Mouse (Mus musculus) bone marrow, adult 2 months (tissue): ENCODE data around the gene G3bp2. TPM values are rescaled to one million over a fixed set of nuclear protein-coding genes. Genes with fewer than 3 reads are reported as not detected.

Source experiments
- H3K27ac ChIP-seq: fragments of 200-500 bp; 2 replicates; pipeline ENCODE4 v1.5.1; 2012; ENCODE audit warnings: low read depth, mild to moderate bottlenecking, control low read depth, inconsistent platforms, low read length; ENCODE audit not compliant: control insufficient read depth, poor library complexity, insufficient read depth
- H3K4me1 ChIP-seq: fragments of 200-500 bp; 2 replicates; pipeline ENCODE4 v1.6.1; 2011; ENCODE audit warnings: low read length; ENCODE audit not compliant: control insufficient read depth, insufficient read depth
- H3K4me3 ChIP-seq: fragments of 200-500 bp; replicated peaks from 2 replicates; pipeline ENCODE3; 2011; ENCODE audit warnings: mild to moderate bottlenecking, low read depth, low read length, control low read depth; ENCODE audit not compliant: control insufficient read depth
- CTCF ChIP-seq: fragments of 200-500 bp; IDR thresholded peaks from 2 replicates; pipeline ENCODE4 v1.5.1; 2011; ENCODE audit warnings: low read length, control low read depth; ENCODE audit not compliant: control insufficient read depth, insufficient read depth
- POLR2A ChIP-seq: fragments of 200-500 bp; IDR thresholded peaks from 2 replicates; pipeline ENCODE4 v1.6.1; 2011; ENCODE audit warnings: low read depth, mild to moderate bottlenecking, control low read depth, low read length, borderline replicate concordance; ENCODE audit not compliant: control insufficient read depth
- WGBS: fragments of 180-500 bp; shearing (Covaris S2); methylation state at CpG from one replicate; pipeline ENCODE4 v1.1.7; 2018; 5-methylcytosine and 5-hydroxymethylcytosine counted together
- polyA plus RNA-seq: library from polyadenylated mRNA; stranded (reverse); fragments of >200 nt; gene quantifications from 2 replicates; pipeline ENCODE4 v1.2.4, GENCODE M21; 2011; ENCODE audit warnings: low replicate concordance; ENCODE audit not compliant: missing spikeins, insufficient read depth, insufficient read length

G3bp2 gene
- polyA plus RNA-seq, 1 experiment = 46.8 TPM

GRCm38 (mm10) chr5:92093263-92094061 lies 9.9 kb upstream of the G3bp2 start:
- Histone ChIP-seq H3K4me3 (peak overlapping the region; percentile 63), H3K27ac (no peak overlapping the region), H3K4me1 (peaks cover 2% of the 10 kb centered on the region; the same call in 1 of the 2 replicates)
- TF ChIP-seq CTCF (no peak), POLR2A (no peak)
- 23% methylated on average over 15 of the region's 15 CpGs for WGBS

- no peak overlapping the region for H3K27ac ChIP-seq
- WGBS = 82% methylated on average over 4 of the region's 4 CpGs
- TF ChIP-seq CTCF = no peak
- TF ChIP-seq POLR2A = no peak
- no peaks in the 10 kb centered on the region for H3K4me1 ChIP-seq
- no peak overlapping the region for H3K4me3 ChIP-seq
Observed at GRCm38 (mm10) chr5:92087469-92087868, 4.0 kb upstream of the G3bp2 start.

- H3K4me1 ChIP-seq = no peaks in the 10 kb centered on the region
- H3K4me3 ChIP-seq = no peak overlapping the region
- H3K27ac ChIP-seq = no peak overlapping the region
- TF ChIP-seq POLR2A = no peak
- no peak for TF ChIP-seq CTCF
- 73% methylated on average over 7 of the region's 7 CpGs for WGBS
Observed at GRCm38 (mm10) chr5:92085821-92086550, 2.5 kb upstream of the G3bp2 start.

DNA sequence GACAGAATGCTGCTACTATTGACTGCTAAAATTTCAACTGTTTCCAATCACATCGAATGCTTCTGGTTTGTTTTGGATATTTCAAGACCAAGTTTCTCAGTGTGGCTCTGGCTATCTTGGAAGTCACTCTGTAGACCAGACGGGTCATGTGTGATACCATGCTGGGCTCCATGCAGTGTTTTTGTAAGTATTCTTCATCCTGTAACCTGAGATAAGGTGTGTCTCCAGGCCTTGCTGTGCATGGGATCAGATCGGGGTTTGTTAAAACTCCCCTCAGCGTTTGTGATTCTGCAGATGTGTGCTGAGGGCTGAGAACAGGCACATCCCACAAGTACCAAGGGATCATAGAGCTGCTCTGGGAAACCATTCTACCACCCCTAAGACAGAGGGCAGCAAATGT lies 1.7 kb upstream of the G3bp2 start:
- TF ChIP-seq POLR2A (no peak), CTCF (no peak)
- Histone ChIP-seq H3K4me3 (no peak overlapping the region), H3K4me1 (no peaks in the 10 kb centered on the region), H3K27ac (no peak overlapping the region)
- WGBS = 68% methylated on average over 4 of the region's 4 CpGs

DNA sequence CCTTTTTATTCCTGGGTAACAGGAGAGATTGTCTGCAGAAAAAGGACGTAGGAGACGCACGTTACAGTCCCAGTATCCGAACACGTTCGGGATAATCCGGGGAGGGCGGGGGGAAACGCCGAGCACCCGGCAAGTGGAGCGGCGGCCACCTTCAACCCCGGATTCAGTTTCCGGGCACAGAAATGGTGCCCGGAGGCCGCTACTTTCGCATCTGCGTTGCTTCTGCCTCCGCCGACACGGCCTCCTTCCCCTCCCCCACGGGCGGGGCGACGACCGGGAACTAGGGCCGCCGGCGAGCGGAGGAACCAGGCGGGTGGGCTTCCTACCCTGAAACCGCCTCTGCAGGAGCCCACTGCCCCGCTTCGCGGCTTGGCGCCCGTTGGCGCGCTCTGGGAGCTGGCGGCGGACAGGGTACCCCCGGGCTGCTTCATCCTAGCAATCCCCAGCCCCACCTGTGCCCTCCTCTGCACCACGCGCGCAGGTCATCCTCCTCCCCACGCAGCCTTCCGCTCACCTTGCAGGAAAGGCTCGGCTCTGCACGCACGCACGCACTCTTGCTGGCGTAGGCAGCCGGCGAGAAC lies 608 bp downstream of the G3bp2 start:
- Histone ChIP-seq H3K27ac (peak overlapping the region; percentile 97), H3K4me1 (no peaks in the 10 kb centered on the region; the same call in 1 of the 2 replicates), H3K4me3 (peak overlapping the region; percentile 99)
- TF ChIP-seq CTCF (no peak), POLR2A (peak; percentile 27; the same call in 1 of the 2 replicates)
- under 1% methylated on average over 55 of the region's 55 CpGs for WGBS

DNA sequence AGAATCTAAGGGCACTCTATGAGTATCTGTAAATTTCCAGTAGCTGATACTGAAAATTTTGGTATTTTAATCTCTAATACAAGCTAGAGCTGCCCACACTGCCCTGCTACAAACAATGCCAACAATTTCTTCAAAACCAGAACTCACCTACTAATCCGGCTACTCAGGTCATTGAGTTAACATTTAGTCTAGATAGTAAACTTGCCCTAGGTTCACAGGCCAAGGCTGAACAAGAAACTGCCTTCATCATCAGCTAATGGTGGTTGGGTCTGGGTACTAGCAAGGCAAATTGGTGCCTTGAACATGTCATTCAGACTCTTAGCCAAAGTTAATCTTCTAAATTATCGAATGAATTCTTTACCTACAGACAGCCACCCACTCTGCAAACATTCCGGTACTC lies 2.2 kb downstream of the G3bp2 start:
- Histone ChIP-seq H3K27ac (no peak overlapping the region), H3K4me3 (no peak overlapping the region), H3K4me1 (no peaks in the 10 kb centered on the region; the same call in none of the 2 replicates)
- no peak for TF ChIP-seq POLR2A
- TF ChIP-seq CTCF = no peak
- WGBS = 70% methylated on average over 3 of the region's 3 CpGs

DNA sequence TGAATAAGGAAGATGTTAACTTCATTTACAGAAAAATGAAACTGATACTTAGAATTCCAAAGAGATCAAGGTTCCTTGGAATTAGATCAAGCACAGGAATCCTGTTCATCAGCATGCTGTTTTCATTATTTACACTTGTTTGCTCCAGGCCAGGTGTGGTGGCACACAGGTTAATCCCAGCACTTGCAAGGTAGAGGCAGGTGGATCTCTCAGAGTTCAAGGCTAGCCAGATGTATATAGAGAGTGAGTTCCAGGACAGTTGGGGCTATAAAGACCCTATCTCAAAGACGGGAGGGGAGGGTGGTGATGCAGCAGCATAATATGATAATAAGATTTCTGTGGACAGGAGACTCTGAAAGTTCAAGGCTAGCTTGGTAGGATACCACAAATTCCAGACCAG lies 3.1 kb downstream of the G3bp2 start:
- no peaks in the 10 kb centered on the region; the same call in none of the 2 replicates for H3K4me1 ChIP-seq

DNA sequence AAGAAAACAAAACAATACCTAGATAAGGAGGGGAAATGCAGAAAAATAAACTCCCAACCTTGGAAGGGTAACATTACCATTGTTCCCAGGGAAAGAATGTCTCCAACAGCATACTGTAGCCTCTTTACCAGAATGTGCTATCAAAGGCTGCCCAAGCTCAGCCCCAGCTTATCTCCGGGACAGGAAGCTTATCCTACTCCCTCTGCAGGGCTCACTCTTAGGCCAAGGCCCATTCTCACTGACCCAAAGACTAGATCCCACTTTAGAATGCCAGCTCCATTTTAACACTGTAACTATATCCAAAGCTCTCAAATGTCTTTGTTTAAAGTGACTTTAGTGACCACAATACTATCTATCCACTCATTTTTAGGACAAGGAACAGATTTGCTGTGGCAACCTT lies 4.2 kb downstream of the G3bp2 start:
- no peak overlapping the region for H3K27ac ChIP-seq
- no peak overlapping the region for H3K4me3 ChIP-seq
- TF ChIP-seq POLR2A = no peak
- H3K4me1 ChIP-seq = no peaks in the 10 kb centered on the region; the same call in none of the 2 replicates
- WGBS = 51% methylated on average over 1 of the region's 1 CpGs

More for the DNA sequence above, 3.1 kb downstream of the G3bp2 start:
- Histone ChIP-seq H3K4me3 (no peak overlapping the region), H3K27ac (no peak overlapping the region)
- WGBS = 62% methylated on average over 1 of the region's 1 CpGs
- no peak for TF ChIP-seq POLR2A
- no peak for TF ChIP-seq CTCF
